Mouse (Mus musculus) heart, embryonic 11.5 days (tissue): ENCODE measurements around the gene Serpinb9b. TPM values are rescaled to one million over a fixed set of nuclear protein-coding genes. Genes with fewer than 3 reads are reported as not detected.
A peak's percentile ranks its signal among the peaks of the same experiment; 100 is the strongest.

Experiments
- ATAC-seq: fragments of 200-750 bp; cut with Nextera tagmentation; replicated peaks from 2 replicates; pipeline ENCODE4 v1.8.0; 2017; ENCODE audit warnings: moderate library complexity; ENCODE audit not compliant: insufficient number of reproducible peaks, low FRiP score, low TSS enrichment
- H3K27ac ChIP-seq: fragments of 300-500 bp; sonication (generic); 2 replicates; pipeline ENCODE4 v1.5.1; 2014; ENCODE audit warnings: mild to moderate bottlenecking, low read depth, low read length
- H3K27me3 ChIP-seq: fragments of 300-500 bp; sonication (generic); 2 replicates; pipeline ENCODE4 v1.6.1; 2014; ENCODE audit warnings: mild to moderate bottlenecking, low read length, mixed read lengths; ENCODE audit not compliant: control insufficient read depth, insufficient read depth
- H3K36me3 ChIP-seq: fragments of 300-500 bp; sonication (generic); 2 replicates; pipeline ENCODE4 v1.6.1; 2014; ENCODE audit warnings: mild to moderate bottlenecking, low read length, moderate library complexity, mixed read lengths; ENCODE audit not compliant: control insufficient read depth, insufficient read depth
- H3K4me1 ChIP-seq: fragments of 300-500 bp; sonication (generic); 2 replicates; pipeline ENCODE4 v1.6.1; 2014; ENCODE audit warnings: low read length; ENCODE audit not compliant: control insufficient read depth, insufficient read depth
- H3K4me2 ChIP-seq: fragments of 300-500 bp; sonication (generic); 2 replicates; pipeline ENCODE4 v1.6.1; 2014; ENCODE audit warnings: mild to moderate bottlenecking, moderate library complexity
- H3K4me3 ChIP-seq: fragments of 300-500 bp; sonication (generic); 2 replicates; pipeline ENCODE4 v1.5.1; 2014; ENCODE audit warnings: low read depth, low read length
- H3K9ac ChIP-seq: fragments of 300-500 bp; sonication (generic); 2 replicates; pipeline ENCODE4 v1.6.1; 2014; ENCODE audit warnings: mild to moderate bottlenecking, low read depth, low read length, moderate library complexity
- H3K9me3 ChIP-seq: fragments of 300-500 bp; sonication (generic); replicated peaks from 2 replicates; pipeline ENCODE4 v1.6.1; 2016; ENCODE audit warnings: low read length; ENCODE audit not compliant: control insufficient read depth
- WGBS: fragments of 180-500 bp; shearing (Covaris S2); extraction: QIAGEN DNeasy Blood & Tissue Kit; methylation state at CpG from one replicate; pipeline ENCODE4 v1.1.7; 2014; ENCODE audit not compliant: insufficient replicate concordance; 5-methylcytosine and 5-hydroxymethylcytosine counted together
- polyA plus RNA-seq: library from polyadenylated mRNA; unstranded; fragments of >200 nt; fragmentation: Nextera tagmentation; extraction: Ambion mirVana; gene quantifications from 2 replicates; pipeline ENCODE4 v1.2.1, GENCODE M21; 2014

Gene Serpinb9b
- polyA plus RNA-seq: 0.72 and 0.96 TPM in 2 replicates

GRCm38 (mm10) chr13:33027244-33027643, at the start of gene Serpinb9b:
Gene Serpinb9b, plus strand, starts transcription at chr13:33027416.
- Histone ChIP-seq H3K27ac (no peak within 1 kb of the TSS), H3K9ac (no peak within 1 kb of the TSS), H3K4me3 (no peak within 1 kb of the TSS), H3K27me3 (no peaks in the 10 kb centered on the region), H3K4me2 (no peak within 1 kb of the TSS), H3K36me3 (no peaks in the 10 kb centered on the region), H3K9me3 (no peaks in the 10 kb centered on the region), H3K4me1 (peaks cover 3% of the 10 kb centered on the region; the same call in 1 of the 2 replicates)
- 75% methylated on average over 2 of the region's 2 CpGs for WGBS
- no peak for ATAC-seq

DNA sequence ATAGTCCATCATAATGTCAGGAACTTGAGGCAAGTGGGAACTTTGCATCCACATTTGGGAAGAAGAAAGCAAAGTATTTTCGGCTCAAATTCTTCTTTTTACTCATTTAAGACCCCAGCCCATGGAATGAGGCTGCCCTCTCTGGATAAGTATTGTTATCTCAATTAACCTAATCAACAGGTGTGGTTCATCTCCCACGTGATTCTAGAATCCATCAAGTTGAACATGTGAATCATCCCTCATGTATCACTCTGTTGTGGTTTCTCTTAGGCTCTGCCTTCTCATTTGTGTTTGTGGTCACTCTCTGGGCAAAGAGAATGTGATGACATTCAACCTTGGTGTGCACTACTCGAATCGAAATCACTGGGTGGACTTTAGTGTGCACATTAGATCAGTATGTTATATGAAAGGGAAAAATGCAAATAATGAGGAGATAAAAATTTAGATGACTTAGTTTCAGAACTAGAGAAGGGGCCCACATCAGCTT, 44.6 kb upstream of the Serpinb9b start:
- WGBS: 75% methylated on average over 4 of the region's 4 CpGs
- Histone ChIP-seq H3K4me2 (no peak overlapping the region), H3K9ac (no peak overlapping the region), H3K4me1 (no peaks in the 10 kb centered on the region), H3K27ac (no peak overlapping the region), H3K27me3 (no peaks in the 10 kb centered on the region), H3K4me3 (no peak overlapping the region), H3K9me3 (no peaks in the 10 kb centered on the region), H3K36me3 (no peaks in the 10 kb centered on the region)
- no peak for ATAC-seq

DNA sequence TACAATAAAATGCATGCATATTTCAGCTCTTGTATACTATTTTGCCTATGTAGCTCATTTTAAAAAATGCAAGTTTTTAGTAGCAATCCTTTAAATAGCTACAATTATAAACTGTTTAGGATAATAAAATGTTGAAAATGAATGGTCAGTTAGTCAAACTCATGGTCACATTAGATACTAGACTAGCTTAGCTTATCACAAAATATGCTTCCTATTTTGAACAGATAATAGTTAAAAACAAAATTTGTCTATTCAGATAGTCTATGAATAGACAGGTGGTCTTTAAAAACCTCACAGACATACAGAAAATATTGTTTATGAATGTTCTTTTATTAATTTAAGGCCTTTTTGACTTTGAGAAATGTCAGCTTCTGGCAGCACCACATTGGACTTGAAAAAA, 41.0 kb upstream of the Serpinb9b start:
- ATAC-seq: no peak
- no peaks in the 10 kb centered on the region for H3K36me3 ChIP-seq
- H3K27me3 ChIP-seq: no peaks in the 10 kb centered on the region
- no peaks in the 10 kb centered on the region for H3K9me3 ChIP-seq
- no peaks in the 10 kb centered on the region for H3K4me1 ChIP-seq
- no peak overlapping the region for H3K27ac ChIP-seq
- H3K4me2 ChIP-seq: no peak overlapping the region
- H3K4me3 ChIP-seq: no peak overlapping the region
- no peak overlapping the region for H3K9ac ChIP-seq

DNA sequence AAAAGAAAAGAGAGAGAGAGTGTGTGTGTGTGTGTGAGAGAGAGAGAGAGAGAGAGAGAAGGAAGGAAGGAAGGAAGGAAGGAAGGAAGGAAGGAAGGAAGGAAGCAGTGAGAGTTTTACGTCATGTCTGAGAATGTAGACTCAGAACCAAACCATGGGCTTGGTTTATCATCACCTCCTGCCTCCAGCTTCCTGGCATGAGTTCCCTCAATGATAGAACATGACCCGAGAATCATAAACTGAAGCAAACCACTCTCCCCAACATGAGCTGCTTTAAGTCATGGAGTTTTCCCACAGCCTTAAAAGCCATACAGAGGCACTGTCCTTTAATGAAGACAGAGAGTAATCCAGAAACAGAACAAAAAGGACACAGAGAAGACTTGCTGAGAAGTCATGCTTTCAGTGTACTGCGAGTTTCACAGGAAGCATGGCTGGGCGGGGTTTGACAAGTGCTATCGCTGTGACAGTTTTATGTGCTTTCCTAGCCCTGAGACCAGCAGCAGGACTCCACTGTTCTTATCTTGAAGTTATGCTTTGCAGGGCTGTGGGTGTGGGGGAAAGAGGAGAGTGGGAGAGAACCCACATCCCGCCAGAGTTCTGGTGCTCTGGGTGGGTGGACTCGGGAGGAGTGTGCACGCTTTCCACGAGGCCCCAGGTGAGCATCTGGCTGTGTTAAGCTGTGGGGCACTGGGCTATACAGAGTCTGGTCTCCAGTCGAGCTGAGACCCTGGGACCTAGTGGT, 33.9 kb upstream of the Serpinb9b start:
- Histone ChIP-seq H3K36me3 (no peaks in the 10 kb centered on the region), H3K9ac (0 out of 2 replicates have a peak overlapping the region, but pooled peaks have one; percentile 46), H3K27me3 (no peaks in the 10 kb centered on the region), H3K9me3 (no peaks in the 10 kb centered on the region), H3K27ac (peak overlapping the region; percentile 46), H3K4me2 (peak overlapping the region; percentile 41), H3K4me3 (no peak overlapping the region), H3K4me1 (peaks cover 9% of the 10 kb centered on the region; the same call in 1 of the 2 replicates)
- 50% methylated on average over 10 of the region's 10 CpGs for WGBS
- ATAC-seq: peak; percentile 88

GRCm38 (mm10) chr13:32993894-32994242, 33.3 kb upstream of the Serpinb9b start:
- no peaks in the 10 kb centered on the region for H3K27me3 ChIP-seq
- H3K9me3 ChIP-seq: no peaks in the 10 kb centered on the region
- peak overlapping the region; percentile 41 for H3K4me2 ChIP-seq
- WGBS: 73% methylated on average over 2 of the region's 2 CpGs
- H3K4me1 ChIP-seq: peaks cover 9% of the 10 kb centered on the region; the same call in 1 of the 2 replicates
- H3K4me3 ChIP-seq: no peak overlapping the region
- peak overlapping the region; percentile 46 for H3K27ac ChIP-seq
- no peaks in the 10 kb centered on the region for H3K36me3 ChIP-seq
- peak; percentile 4; the same call in 1 of the 2 replicates for ATAC-seq
- H3K9ac ChIP-seq: no peak overlapping the region

GRCm38 (mm10) chr13:32995051-32995450, 32.2 kb upstream of the Serpinb9b start:
- Histone ChIP-seq H3K36me3 (no peaks in the 10 kb centered on the region), H3K9ac (no peak overlapping the region), H3K27ac (no peak overlapping the region), H3K27me3 (no peaks in the 10 kb centered on the region), H3K4me1 (peaks cover 9% of the 10 kb centered on the region; the same call in 1 of the 2 replicates), H3K4me3 (no peak overlapping the region), H3K4me2 (no peak overlapping the region), H3K9me3 (no peaks in the 10 kb centered on the region)
- WGBS: 80% methylated on average over 4 of the region's 4 CpGs
- no peak for ATAC-seq

DNA sequence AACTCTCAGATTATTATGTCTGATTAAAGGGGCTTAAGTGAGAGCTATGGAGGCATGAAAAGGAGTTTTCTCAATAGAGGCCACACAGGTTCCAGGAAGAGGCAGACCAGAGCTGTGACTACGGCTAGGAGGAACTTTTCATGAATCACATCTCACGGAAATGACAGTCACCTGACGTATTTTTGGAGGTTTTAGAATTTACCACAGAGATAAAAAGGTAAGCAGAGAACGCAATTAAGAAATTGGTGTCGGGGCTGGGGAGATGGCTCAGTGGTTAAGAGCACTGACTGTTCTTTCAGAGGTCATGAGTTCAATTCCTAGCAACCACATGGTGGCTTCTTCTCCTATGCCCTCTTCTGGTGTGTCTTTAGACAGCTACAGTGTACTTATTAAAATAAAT, 25.9 kb upstream of the Serpinb9b start:
- H3K27ac ChIP-seq: no peak overlapping the region
- H3K9ac ChIP-seq: no peak overlapping the region
- WGBS: 87% methylated on average over 5 of the region's 5 CpGs
- H3K4me1 ChIP-seq: no peaks in the 10 kb centered on the region
- H3K4me2 ChIP-seq: no peak overlapping the region
- no peak overlapping the region for H3K4me3 ChIP-seq
- H3K36me3 ChIP-seq: no peaks in the 10 kb centered on the region
- H3K27me3 ChIP-seq: no peaks in the 10 kb centered on the region
- no peaks in the 10 kb centered on the region for H3K9me3 ChIP-seq
- ATAC-seq: no peak

DNA sequence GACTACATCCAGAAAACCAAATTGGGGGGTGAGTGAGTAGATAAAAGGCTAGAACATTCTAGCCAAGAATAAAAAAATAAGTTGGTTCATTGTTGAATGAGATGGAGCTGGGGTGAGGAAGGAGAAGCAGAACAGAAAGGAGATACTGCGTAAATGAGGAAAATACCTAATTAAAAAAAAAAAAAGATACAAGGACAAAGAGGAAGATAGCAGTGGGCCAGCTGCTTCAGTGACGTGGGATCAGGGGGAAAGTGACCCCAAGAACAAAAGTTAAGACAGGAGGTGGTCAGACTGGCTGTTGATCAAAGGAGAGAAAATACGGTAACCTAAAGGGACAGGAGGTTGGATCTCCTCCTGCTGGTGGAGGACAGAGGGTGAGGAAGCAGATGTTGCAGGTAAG, 24.3 kb upstream of the Serpinb9b start, which contains the start of gene Serpinb9:
Gene Serpinb9, plus strand, starts transcription at position 301 of the 400 bp plus-strand sequence.
- no peaks in the 10 kb centered on the region for H3K4me1 ChIP-seq
- no peaks in the 10 kb centered on the region for H3K27me3 ChIP-seq
- peak within 1 kb of the TSS; percentile 66 for H3K27ac ChIP-seq
- no peak for ATAC-seq
- peak within 1 kb of the TSS; percentile 38 for H3K4me3 ChIP-seq
- WGBS: 83% methylated on average over 3 of the region's 3 CpGs
- H3K4me2 ChIP-seq: peak within 1 kb of the TSS; percentile 72
- H3K36me3 ChIP-seq: no peaks in the 10 kb centered on the region
- H3K9me3 ChIP-seq: no peaks in the 10 kb centered on the region
- peak within 1 kb of the TSS; percentile 77 for H3K9ac ChIP-seq
